Mouse (Mus musculus) small intestine, adult 2 months (tissue): ENCODE data around the gene Ptch2. TPM values are rescaled to one million over a fixed set of nuclear protein-coding genes. Genes with fewer than 3 reads are reported as not detected.

Source experiments
- H3K27ac ChIP-seq: fragments of 200-500 bp; 2 replicates; pipeline ENCODE4 v1.5.1; 2012; ENCODE audit warnings: low read depth, low read length, control low read depth, inconsistent platforms; ENCODE audit not compliant: insufficient read depth
- H3K27me3 ChIP-seq: fragments of 200-500 bp; 2 replicates; pipeline ENCODE4 v1.6.1; 2012; ENCODE audit warnings: mild to moderate bottlenecking, moderate library complexity, low read length, inconsistent platforms; ENCODE audit not compliant: control insufficient read depth, insufficient read depth
- H3K36me3 ChIP-seq: fragments of 200-500 bp; 2 replicates; pipeline ENCODE4 v1.6.1; 2012; ENCODE audit warnings: mild to moderate bottlenecking, low read length, control low read depth, inconsistent platforms; ENCODE audit not compliant: control insufficient read depth, insufficient read depth
- H3K4me1 ChIP-seq: fragments of 200-500 bp; 2 replicates; pipeline ENCODE4 v1.6.1; 2012; ENCODE audit warnings: low read length, inconsistent platforms, mixed read lengths; ENCODE audit not compliant: control insufficient read depth, insufficient read depth, insufficient read length
- H3K4me3 ChIP-seq: fragments of 200-500 bp; 2 replicates; pipeline ENCODE4 v1.5.1; 2012; ENCODE audit warnings: low read depth, mild to moderate bottlenecking, control low read depth, inconsistent platforms, low read length, moderate library complexity
- CTCF ChIP-seq: fragments of 200-500 bp; IDR thresholded peaks from 2 replicates; pipeline ENCODE4 v1.5.1; 2012; ENCODE audit warnings: low read depth, mild to moderate bottlenecking, control low read depth, inconsistent platforms, low read length, moderate library complexity, mixed read lengths; ENCODE audit not compliant: insufficient replicate concordance, insufficient read length; ENCODE audit errors: extremely low read depth
- POLR2A ChIP-seq: fragments of 200-500 bp; IDR thresholded peaks from 2 replicates; pipeline ENCODE4 v1.6.1; 2012; ENCODE audit warnings: low read depth, mild to moderate bottlenecking, control low read depth, inconsistent platforms, low read length, moderate library complexity
- WGBS: fragments of 180-500 bp; shearing (Covaris S2); methylation state at CpG from one replicate; pipeline ENCODE4 v1.1.7; 2018; 5-methylcytosine and 5-hydroxymethylcytosine counted together
- polyA plus RNA-seq: library from polyadenylated mRNA; depleted of rRNA; stranded (reverse); fragments of >200 nt; gene quantifications from 2 replicates; pipeline ENCODE4 v1.2.3, GENCODE M21; 2012; rRNA removed

Gene Ptch2
- 2.4 and 3.7 TPM in 2 replicates for polyA plus RNA-seq

DNA sequence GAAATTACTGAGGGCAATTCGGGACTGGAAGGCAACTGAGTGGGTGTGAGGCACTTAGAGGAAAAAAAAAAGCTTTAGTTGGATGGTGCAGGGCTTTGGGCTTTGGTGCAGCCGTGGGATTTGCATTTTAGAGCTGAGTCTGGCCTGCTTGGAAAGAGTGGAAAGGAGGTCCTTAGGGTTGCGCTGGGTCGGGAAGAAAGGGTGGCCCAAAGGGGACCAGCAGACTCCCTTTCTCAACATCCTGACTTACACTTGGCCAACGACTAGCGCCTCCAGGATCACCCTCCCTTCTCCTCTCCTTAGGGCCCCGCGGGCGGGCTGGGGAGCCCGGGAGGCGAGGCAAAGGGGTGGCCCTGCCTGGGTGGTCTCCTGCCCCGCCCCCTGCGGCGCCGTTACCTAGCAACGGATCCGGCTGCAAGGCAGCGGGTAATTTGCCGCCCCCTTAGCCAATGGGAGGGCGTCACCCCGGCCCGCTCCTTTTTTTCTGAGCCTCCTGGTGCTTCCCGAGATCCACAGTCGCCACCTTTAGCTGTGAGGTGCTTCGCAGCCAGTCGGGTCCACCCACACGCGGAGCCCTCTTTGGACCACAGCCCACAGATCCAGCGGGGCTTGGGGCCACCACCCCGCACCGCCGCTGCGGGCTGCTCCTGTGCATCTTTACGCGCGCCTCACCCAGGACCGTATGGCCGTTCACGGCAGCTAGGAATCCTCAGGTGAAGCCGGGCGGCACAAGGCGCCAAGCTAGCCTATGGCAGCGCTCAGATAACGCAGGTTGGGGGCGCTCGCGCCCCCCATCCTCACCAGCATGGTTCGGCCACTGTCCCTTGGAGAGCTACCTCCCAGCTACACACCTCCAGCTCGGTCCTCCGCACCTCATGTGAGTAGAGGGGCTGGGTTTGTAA, at the start of gene Ptch2:
Gene Ptch2 (plus strand): TSS at position 525 of the 902 bp plus-strand sequence.
- peak within 1 kb of the TSS; percentile 59 for H3K4me3 ChIP-seq
- H3K4me1 ChIP-seq = peaks cover 4% of the 10 kb centered on the region; the same call in 1 of the 2 replicates
- no peaks in the 10 kb centered on the region for H3K36me3 ChIP-seq
- H3K27me3 ChIP-seq = peaks cover 16% of the 10 kb centered on the region
- 3% methylated on average over 50 of the region's 50 CpGs for WGBS
- TF ChIP-seq POLR2A (no peak), CTCF (no peak)
- 0 out of 2 replicates have a peak within 1 kb of the TSS, but pooled peaks have one; percentile 3 for H3K27ac ChIP-seq

DNA sequence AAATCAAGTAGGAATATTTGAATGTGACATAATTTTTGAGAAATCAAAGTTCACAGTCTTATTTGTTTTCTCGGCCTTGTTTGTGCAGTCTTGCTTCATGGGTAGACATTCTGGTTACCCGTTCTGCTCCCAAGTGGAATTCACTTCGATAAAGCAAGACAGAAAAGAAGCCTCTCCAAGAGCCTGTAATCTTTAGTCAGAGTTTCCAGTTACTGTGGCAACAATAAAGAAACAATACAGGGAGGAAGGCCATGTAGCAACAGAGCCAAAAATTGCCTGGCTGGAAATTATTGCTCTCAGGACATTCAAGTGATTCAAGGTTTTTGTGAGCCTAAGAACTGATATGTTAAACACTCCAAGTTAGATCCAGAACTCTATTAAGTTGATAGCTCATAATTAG, 47.0 kb upstream of the Ptch2 start:
- peaks cover 9% of the 10 kb centered on the region for H3K36me3 ChIP-seq
- no peak overlapping the region for H3K4me3 ChIP-seq
- H3K4me1 ChIP-seq = 0 out of 2 replicates have a peak, but pooled peaks cover 2% of the 10 kb centered on the region
- WGBS = 71% methylated on average over 3 of the region's 3 CpGs
- H3K27me3 ChIP-seq = no peaks in the 10 kb centered on the region
- H3K27ac ChIP-seq = no peak overlapping the region
- TF ChIP-seq POLR2A (no peak), CTCF (no peak)

DNA sequence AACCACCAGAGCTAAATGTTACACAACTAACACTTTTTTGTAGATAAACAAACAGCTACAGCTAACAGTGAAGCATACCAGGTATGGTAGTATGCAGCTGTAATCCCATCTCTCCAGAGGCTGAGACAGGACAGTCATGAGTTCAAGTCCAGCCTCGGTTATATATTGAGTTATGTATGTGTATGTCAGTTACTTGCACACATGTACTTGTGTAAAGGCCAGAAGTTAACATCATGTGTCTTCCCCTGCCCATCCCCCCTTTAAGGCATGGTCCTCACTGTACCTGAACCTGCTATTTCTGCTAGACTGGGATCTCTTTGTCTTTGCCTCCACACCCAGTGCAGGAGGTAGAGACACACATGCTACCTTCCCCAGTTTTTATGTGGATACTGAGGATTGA, 46.4 kb upstream of the Ptch2 start:
- H3K27ac ChIP-seq = no peak overlapping the region
- 0 out of 2 replicates have a peak, but pooled peaks cover 2% of the 10 kb centered on the region for H3K4me1 ChIP-seq
- no peak overlapping the region for H3K4me3 ChIP-seq
- H3K27me3 ChIP-seq = no peaks in the 10 kb centered on the region
- WGBS = 100% methylated on average over 1 of the region's 1 CpGs
- TF ChIP-seq CTCF (no peak), POLR2A (no peak)
- H3K36me3 ChIP-seq = peaks cover 9% of the 10 kb centered on the region

DNA sequence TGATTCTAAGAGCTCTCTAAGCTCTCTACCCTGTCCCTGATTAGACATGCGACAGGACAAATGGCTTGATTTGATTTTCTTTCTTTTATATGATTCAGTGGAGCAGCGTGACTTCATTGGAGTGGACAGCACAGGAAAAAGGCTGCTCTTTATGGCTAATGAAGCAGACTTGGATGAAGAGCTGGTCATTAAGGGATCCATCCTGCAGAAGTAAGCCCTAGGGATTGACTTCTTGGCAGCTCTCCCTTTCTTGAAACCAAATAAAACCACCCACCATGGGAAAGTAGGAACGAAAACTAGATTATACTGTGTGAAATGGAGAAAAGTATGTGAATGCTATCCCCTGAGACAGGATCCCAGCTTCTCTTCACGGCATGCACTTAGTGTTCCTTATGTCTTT, 43.2 kb upstream of the Ptch2 start:
- Histone ChIP-seq H3K27ac (no peak overlapping the region), H3K36me3 (peaks cover 5% of the 10 kb centered on the region), H3K4me1 (no peaks in the 10 kb centered on the region), H3K4me3 (no peak overlapping the region), H3K27me3 (no peaks in the 10 kb centered on the region)
- WGBS = 89% methylated on average over 4 of the region's 4 CpGs
- TF ChIP-seq POLR2A = no peak
- TF ChIP-seq CTCF = no peak

DNA sequence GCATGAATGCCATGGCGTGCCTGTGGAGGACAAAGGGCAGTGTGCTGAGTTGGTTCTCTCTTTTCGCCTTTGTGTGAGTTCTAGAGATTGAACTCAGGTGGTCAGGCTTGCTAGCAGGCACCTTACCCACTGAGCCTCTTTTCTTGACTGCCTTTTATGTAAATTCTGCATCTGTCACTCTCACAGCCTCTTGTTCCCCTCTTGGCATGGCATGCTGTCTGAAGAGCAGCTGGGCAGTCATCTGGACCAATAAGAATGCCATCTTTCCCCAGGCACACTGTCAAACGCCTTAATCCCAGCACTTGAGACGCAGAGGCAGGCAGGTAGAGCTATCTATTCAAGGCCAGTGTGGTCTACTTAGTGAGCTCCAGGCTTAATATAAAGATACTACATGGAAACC, 41.9 kb upstream of the Ptch2 start:
- WGBS = 91% methylated on average over 4 of the region's 4 CpGs
- H3K36me3 ChIP-seq = peaks cover 5% of the 10 kb centered on the region
- H3K4me3 ChIP-seq = no peak overlapping the region
- H3K27ac ChIP-seq = no peak overlapping the region
- H3K4me1 ChIP-seq = no peaks in the 10 kb centered on the region
- TF ChIP-seq POLR2A (no peak), CTCF (no peak)
- H3K27me3 ChIP-seq = no peaks in the 10 kb centered on the region

DNA sequence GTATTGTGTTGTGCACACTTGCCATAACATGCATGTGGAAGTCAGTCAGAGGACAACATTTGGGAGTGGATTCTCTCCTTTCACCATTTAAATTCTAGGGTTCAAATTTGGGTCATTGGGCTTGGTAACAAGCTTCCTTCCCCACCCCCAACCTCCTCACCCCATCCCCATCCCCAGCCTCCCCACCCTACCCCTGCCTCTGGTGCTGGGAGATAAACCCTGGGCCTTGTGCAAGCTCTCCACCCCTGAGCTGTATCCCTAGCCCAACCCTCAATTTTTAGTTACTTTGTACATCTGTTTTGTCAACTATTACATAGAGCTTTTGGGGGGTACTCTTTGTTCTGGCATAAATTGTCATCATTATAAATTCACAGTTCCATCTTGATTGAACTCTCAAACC, 39.8 kb upstream of the Ptch2 start:
- no peak overlapping the region for H3K27ac ChIP-seq
- H3K4me1 ChIP-seq = no peaks in the 10 kb centered on the region
- H3K27me3 ChIP-seq = no peaks in the 10 kb centered on the region
- H3K4me3 ChIP-seq = no peak overlapping the region
- no peak for TF ChIP-seq POLR2A
- H3K36me3 ChIP-seq = peaks cover 5% of the 10 kb centered on the region; the same call in 1 of the 2 replicates

DNA sequence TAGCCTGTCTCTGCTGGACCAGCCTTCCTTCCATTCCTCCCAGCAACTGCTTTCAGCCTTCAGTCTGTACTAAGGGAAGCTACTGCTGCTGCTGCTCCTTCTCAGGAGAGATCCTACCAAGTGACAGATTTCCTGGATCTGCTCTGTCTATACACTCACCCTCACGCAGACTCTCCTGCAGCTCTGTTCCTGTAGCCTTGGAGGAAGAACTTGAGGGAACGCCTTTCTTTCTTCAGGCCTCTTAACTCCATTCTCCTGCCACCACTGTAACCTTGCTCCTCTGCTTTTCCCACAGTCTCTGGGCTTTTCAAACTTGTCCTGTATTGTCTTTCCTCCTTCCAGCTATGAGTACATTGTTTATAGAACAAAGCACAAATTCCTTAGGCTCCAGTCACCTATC, 39.4 kb upstream of the Ptch2 start:
- TF ChIP-seq CTCF = no peak
- TF ChIP-seq POLR2A = no peak
- no peaks in the 10 kb centered on the region for H3K4me1 ChIP-seq
- H3K4me3 ChIP-seq = no peak overlapping the region
- H3K27me3 ChIP-seq = no peaks in the 10 kb centered on the region
- H3K27ac ChIP-seq = no peak overlapping the region
- H3K36me3 ChIP-seq = peaks cover 4% of the 10 kb centered on the region; the same call in 1 of the 2 replicates
- 84% methylated on average over 2 of the region's 2 CpGs for WGBS
